Mouse (Mus musculus): ENCODE measurements around the gene Sccpdh. TPM values are rescaled to one million over a fixed set of nuclear protein-coding genes. Genes with fewer than 3 reads are reported as not detected.

Gene Sccpdh
- polyA plus RNA-seq, 1 experiment from 2014 or later, result 128 TPM

- Histone ChIP-seq H3K9me3 (ENCODE audit: control insufficient read depth, low read length) (no peaks in the 10 kb centered on the region), H3K4me3 (replicated peaks; ENCODE audit: low read length) (no peak overlapping the region), H3K4me2 (ENCODE audit: low read length) (no peak overlapping the region), H3K9ac (replicated peaks; ENCODE audit: low read depth, low read length) (no peak overlapping the region), H3K27me3 (replicated peaks; ENCODE audit: control insufficient read depth, insufficient read depth, low read length) (no peaks in the 10 kb centered on the region), H3K27ac (ENCODE audit: low read length) (no peak overlapping the region), H3K36me3 (ENCODE audit: control insufficient read depth, insufficient read depth) (peaks cover 16% of the 10 kb centered on the region; the same call in 1 of the 2 replicates), H3K4me1 (replicated peaks; ENCODE audit: control insufficient read depth, insufficient read depth, low read length) (no peaks in the 10 kb centered on the region)
- WGBS, result 88% methylated on average over 6 of the region's 6 CpGs
- ATAC-seq, result no peak
These were observed 18.3 kb downstream of the Sccpdh start for GRCm38 (mm10) chr1:179686348-179686747.

DNA sequence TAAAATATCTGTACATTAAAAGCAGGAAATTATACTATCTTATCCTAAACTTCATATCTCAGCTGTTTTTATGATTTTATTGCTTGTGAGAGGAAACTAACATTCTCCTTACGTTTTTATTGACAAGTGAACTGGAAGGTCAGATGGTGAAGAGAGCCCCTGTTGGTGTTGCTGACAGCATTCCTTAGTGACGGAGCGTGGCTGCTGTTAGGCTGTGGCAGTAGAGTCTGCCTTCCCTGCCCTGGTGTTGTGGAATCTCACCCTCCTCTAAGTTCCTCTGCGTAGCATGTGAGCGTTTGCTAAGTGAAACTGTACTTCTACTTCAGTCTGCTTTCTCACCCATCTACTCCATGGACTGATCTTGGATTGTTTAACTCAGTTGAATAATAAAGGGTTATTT is 18.8 kb downstream of the Sccpdh start:
- ATAC-seq, result no peak
- Histone ChIP-seq H3K4me2 (ENCODE audit: low read length) (no peak overlapping the region), H3K27me3 (replicated peaks; ENCODE audit: control insufficient read depth, insufficient read depth, low read length) (no peaks in the 10 kb centered on the region), H3K9me3 (ENCODE audit: control insufficient read depth, low read length) (no peaks in the 10 kb centered on the region), H3K27ac (ENCODE audit: low read length) (no peak overlapping the region), H3K9ac (replicated peaks; ENCODE audit: low read depth, low read length) (no peak overlapping the region), H3K4me1 (replicated peaks; ENCODE audit: control insufficient read depth, insufficient read depth, low read length) (no peaks in the 10 kb centered on the region), H3K4me3 (replicated peaks; ENCODE audit: low read length) (no peak overlapping the region), H3K36me3 (ENCODE audit: control insufficient read depth, insufficient read depth) (peaks cover 14% of the 10 kb centered on the region; the same call in 1 of the 2 replicates)
- 93% methylated on average over 5 of the region's 5 CpGs for WGBS

DNA sequence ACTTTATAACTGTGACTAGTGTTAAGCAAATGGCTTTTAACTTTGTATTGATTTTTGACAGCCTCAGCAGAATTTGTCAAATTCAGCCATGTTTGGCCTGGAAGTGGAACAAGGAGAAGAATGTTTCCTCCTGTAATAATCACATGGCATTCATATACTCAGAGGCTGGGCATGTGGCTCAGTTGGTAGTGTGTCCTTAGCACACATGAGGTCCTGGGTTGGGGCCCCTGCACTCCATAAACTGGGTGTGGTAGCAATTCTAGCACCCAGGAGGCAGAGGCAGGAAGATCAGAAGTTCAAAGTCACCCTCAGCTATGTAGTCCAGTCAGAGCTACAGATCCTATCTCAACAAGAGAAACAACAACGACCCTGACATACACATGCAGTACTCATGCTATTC is 19.3 kb downstream of the Sccpdh start:
- Histone ChIP-seq H3K9me3 (ENCODE audit: control insufficient read depth, low read length) (no peaks in the 10 kb centered on the region), H3K4me2 (ENCODE audit: low read length) (no peak overlapping the region), H3K36me3 (ENCODE audit: control insufficient read depth, insufficient read depth) (peaks cover 12% of the 10 kb centered on the region; the same call in 1 of the 2 replicates), H3K27me3 (replicated peaks; ENCODE audit: control insufficient read depth, insufficient read depth, low read length) (no peaks in the 10 kb centered on the region), H3K27ac (ENCODE audit: low read length) (no peak overlapping the region), H3K4me1 (replicated peaks; ENCODE audit: control insufficient read depth, insufficient read depth, low read length) (no peaks in the 10 kb centered on the region), H3K9ac (replicated peaks; ENCODE audit: low read depth, low read length) (no peak overlapping the region), H3K4me3 (replicated peaks; ENCODE audit: low read length) (no peak overlapping the region)
- no peak for ATAC-seq
- WGBS, result 97% methylated on average over 1 of the region's 1 CpGs

GRCm38 (mm10) chr1:179687966-179688365 is 20.0 kb downstream of the Sccpdh start:
- Histone ChIP-seq H3K27me3 (replicated peaks; ENCODE audit: control insufficient read depth, insufficient read depth, low read length) (no peaks in the 10 kb centered on the region), H3K36me3 (ENCODE audit: control insufficient read depth, insufficient read depth) (peaks cover 12% of the 10 kb centered on the region; the same call in 1 of the 2 replicates), H3K4me2 (ENCODE audit: low read length) (no peak overlapping the region), H3K9ac (replicated peaks; ENCODE audit: low read depth, low read length) (no peak overlapping the region), H3K27ac (ENCODE audit: low read length) (no peak overlapping the region), H3K4me3 (replicated peaks; ENCODE audit: low read length) (no peak overlapping the region), H3K9me3 (ENCODE audit: control insufficient read depth, low read length) (no peaks in the 10 kb centered on the region), H3K4me1 (replicated peaks; ENCODE audit: control insufficient read depth, insufficient read depth, low read length) (no peaks in the 10 kb centered on the region)
- 96% methylated on average over 3 of the region's 3 CpGs for WGBS
- ATAC-seq, result no peak

- WGBS, result 78% methylated on average over 6 of the region's 6 CpGs
- Histone ChIP-seq H3K27me3 (replicated peaks; ENCODE audit: control insufficient read depth, insufficient read depth, low read length) (no peaks in the 10 kb centered on the region), H3K9ac (replicated peaks; ENCODE audit: low read depth, low read length) (no peak overlapping the region)
These were observed 20.4 kb downstream of the Sccpdh start for GRCm38 (mm10) chr1:179688415-179688814.

GRCm38 (mm10) chr1:179688914-179689313 is 20.9 kb downstream of the Sccpdh start:
- Histone ChIP-seq H3K4me2 (ENCODE audit: low read length) (no peak overlapping the region), H3K27ac (ENCODE audit: low read length) (no peak overlapping the region), H3K36me3 (ENCODE audit: control insufficient read depth, insufficient read depth) (peaks cover 12% of the 10 kb centered on the region; the same call in 1 of the 2 replicates), H3K9me3 (ENCODE audit: control insufficient read depth, low read length) (no peaks in the 10 kb centered on the region), H3K4me3 (replicated peaks; ENCODE audit: low read length) (no peak overlapping the region), H3K27me3 (replicated peaks; ENCODE audit: control insufficient read depth, insufficient read depth, low read length) (no peaks in the 10 kb centered on the region), H3K9ac (replicated peaks; ENCODE audit: low read depth, low read length) (no peak overlapping the region), H3K4me1 (replicated peaks; ENCODE audit: control insufficient read depth, insufficient read depth, low read length) (no peaks in the 10 kb centered on the region)
- no peak for ATAC-seq
- WGBS, result 57% methylated on average over 5 of the region's 5 CpGs

More at GRCm38 (mm10) chr1:179688415-179688814, 20.4 kb downstream of the Sccpdh start:
- peaks cover 12% of the 10 kb centered on the region; the same call in 1 of the 2 replicates for H3K36me3 ChIP-seq (ENCODE audit: control insufficient read depth, insufficient read depth)
- no peak for ATAC-seq
- no peak overlapping the region for H3K4me2 ChIP-seq (ENCODE audit: low read length)
- no peak overlapping the region for H3K27ac ChIP-seq (ENCODE audit: low read length)
- no peaks in the 10 kb centered on the region for H3K9me3 ChIP-seq (ENCODE audit: control insufficient read depth, low read length)
- H3K4me3 ChIP-seq (replicated peaks; ENCODE audit: low read length), result no peak overlapping the region
- no peaks in the 10 kb centered on the region for H3K4me1 ChIP-seq (replicated peaks; ENCODE audit: control insufficient read depth, insufficient read depth, low read length)

GRCm38 (mm10) chr1:179689479-179689878 is 21.5 kb downstream of the Sccpdh start:
- no peak overlapping the region for H3K4me2 ChIP-seq (ENCODE audit: low read length)

DNA sequence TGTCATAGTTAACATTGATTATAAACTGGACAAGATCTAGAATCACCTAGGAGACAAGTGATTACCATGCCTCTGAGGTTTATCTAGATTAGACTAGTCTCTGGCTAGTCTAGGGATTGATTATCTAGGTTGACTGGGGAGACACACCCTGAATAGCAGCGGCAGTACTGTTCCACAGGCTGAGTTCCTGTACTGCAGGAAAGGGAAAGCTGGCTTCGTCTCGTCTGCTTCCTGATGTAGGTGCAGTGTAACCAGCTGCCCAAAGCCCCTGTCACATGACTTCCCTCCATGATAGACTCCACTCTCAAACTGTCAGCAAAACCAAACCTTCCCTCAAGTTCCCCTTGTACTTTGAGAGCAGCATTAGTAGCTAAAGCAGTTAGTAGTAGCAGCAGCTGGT is 36.1 kb downstream of the Sccpdh start:
- WGBS, result 94% methylated on average over 3 of the region's 3 CpGs

More at GRCm38 (mm10) chr1:179689479-179689878, 21.5 kb downstream of the Sccpdh start:
- 34% methylated on average over 6 of the region's 6 CpGs for WGBS
- Histone ChIP-seq H3K4me3 (replicated peaks; ENCODE audit: low read length) (no peak overlapping the region), H3K36me3 (ENCODE audit: control insufficient read depth, insufficient read depth) (peaks cover 10% of the 10 kb centered on the region; the same call in 1 of the 2 replicates), H3K27ac (ENCODE audit: low read length) (no peak overlapping the region), H3K9me3 (ENCODE audit: control insufficient read depth, low read length) (no peaks in the 10 kb centered on the region), H3K27me3 (replicated peaks; ENCODE audit: control insufficient read depth, insufficient read depth, low read length) (no peaks in the 10 kb centered on the region), H3K4me1 (replicated peaks; ENCODE audit: control insufficient read depth, insufficient read depth, low read length) (no peaks in the 10 kb centered on the region), H3K9ac (replicated peaks; ENCODE audit: low read depth, low read length) (no peak overlapping the region)
- ATAC-seq, result no peak

DNA sequence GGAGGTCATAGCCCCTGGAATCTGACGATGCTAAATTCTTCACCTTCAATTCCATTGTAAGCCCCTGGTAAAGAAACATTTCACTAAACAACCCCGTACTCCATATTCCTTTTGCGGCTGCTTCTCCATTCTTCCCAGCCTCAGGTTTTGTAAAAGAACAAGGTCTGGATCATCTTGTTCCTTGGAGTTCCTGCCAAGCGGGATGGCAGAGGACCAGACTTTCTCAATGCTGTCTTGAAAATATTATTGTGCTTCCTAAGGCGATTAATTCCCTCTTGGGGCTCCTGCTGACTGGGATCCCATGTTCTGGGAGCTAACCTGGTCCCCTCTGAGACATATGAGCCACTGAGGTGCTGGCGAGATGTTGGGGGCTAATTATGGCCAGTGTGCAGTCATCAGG is 37.1 kb downstream of the Sccpdh start:
- ATAC-seq, result no peak

More for the DNA sequence above, 36.1 kb downstream of the Sccpdh start:
- no peak overlapping the region for H3K9ac ChIP-seq (replicated peaks; ENCODE audit: low read depth, low read length)
- H3K4me3 ChIP-seq (replicated peaks; ENCODE audit: low read length), result no peak overlapping the region
- no peak overlapping the region for H3K4me2 ChIP-seq (ENCODE audit: low read length)
- no peak for ATAC-seq
- no peaks in the 10 kb centered on the region for H3K27me3 ChIP-seq (replicated peaks; ENCODE audit: control insufficient read depth, insufficient read depth, low read length)
- no peak overlapping the region for H3K27ac ChIP-seq (ENCODE audit: low read length)
- H3K4me1 ChIP-seq (replicated peaks; ENCODE audit: control insufficient read depth, insufficient read depth, low read length), result peaks cover under 1% of the 10 kb centered on the region; the same call in 1 of the 2 replicates
- no peaks in the 10 kb centered on the region for H3K9me3 ChIP-seq (ENCODE audit: control insufficient read depth, low read length)
- no peaks in the 10 kb centered on the region for H3K36me3 ChIP-seq (ENCODE audit: control insufficient read depth, insufficient read depth)

GRCm38 (mm10) chr1:179709390-179709789 is 41.4 kb downstream of the Sccpdh start:
- Histone ChIP-seq H3K4me1 (replicated peaks; ENCODE audit: control insufficient read depth, insufficient read depth, low read length) (peaks cover 3% of the 10 kb centered on the region; the same call in 1 of the 2 replicates), H3K4me2 (ENCODE audit: low read length) (no peak overlapping the region), H3K9ac (replicated peaks; ENCODE audit: low read depth, low read length) (no peak overlapping the region), H3K4me3 (replicated peaks; ENCODE audit: low read length) (no peak overlapping the region), H3K27ac (ENCODE audit: low read length) (no peak overlapping the region), H3K36me3 (ENCODE audit: control insufficient read depth, insufficient read depth) (no peaks in the 10 kb centered on the region), H3K27me3 (replicated peaks; ENCODE audit: control insufficient read depth, insufficient read depth, low read length) (no peaks in the 10 kb centered on the region), H3K9me3 (ENCODE audit: control insufficient read depth, low read length) (no peaks in the 10 kb centered on the region)
- 71% methylated on average over 6 of the region's 6 CpGs for WGBS
- ATAC-seq, result peak; percentile 70

More for the DNA sequence above, 37.1 kb downstream of the Sccpdh start:
- H3K36me3 ChIP-seq (ENCODE audit: control insufficient read depth, insufficient read depth), result no peaks in the 10 kb centered on the region
- no peak overlapping the region for H3K4me2 ChIP-seq (ENCODE audit: low read length)
- no peaks in the 10 kb centered on the region for H3K9me3 ChIP-seq (ENCODE audit: control insufficient read depth, low read length)
- no peak overlapping the region for H3K27ac ChIP-seq (ENCODE audit: low read length)
- peaks cover 3% of the 10 kb centered on the region; the same call in 1 of the 2 replicates for H3K4me1 ChIP-seq (replicated peaks; ENCODE audit: control insufficient read depth, insufficient read depth, low read length)
- no peak overlapping the region for H3K4me3 ChIP-seq (replicated peaks; ENCODE audit: low read length)
- no peak overlapping the region for H3K9ac ChIP-seq (replicated peaks; ENCODE audit: low read depth, low read length)
- 79% methylated on average over 6 of the region's 6 CpGs for WGBS
- H3K27me3 ChIP-seq (replicated peaks; ENCODE audit: control insufficient read depth, insufficient read depth, low read length), result no peaks in the 10 kb centered on the region

Data from forebrain, embryonic 16.5 days (tissue).